Mouse (Mus musculus) gastrocnemius, adult 18-20 months (tissue): Measurements from ENCODE around the gene Adora3. TPM values are rescaled to one million over a fixed set of nuclear protein-coding genes. Genes with fewer than 3 reads are reported as not detected.
"Not testable (repeated sequence)": the region's sequence is repeated elsewhere in the genome, so short reads cannot be mapped to it uniquely, and the experiment has no call there.

Source experiments
- DNase-seq: peaks from one replicate; pipeline ENCODE4 v3.0.0; 2021; ENCODE audit warnings: low spot score
- total RNA-seq, 2 experiments: library from RNA; stranded (reverse); gene quantifications; 2 replicates each; pipeline ENCODE4 v1.2.3; 2021

Gene Adora3
- total RNA-seq, 2 experiments from 2014 or later: not detected

- DNase-seq: no peak
Measured at GRCm38 (mm10) chr3:105900266-105900665, 29.6 kb downstream of the Adora3 start.

- no peak for DNase-seq
Measured at GRCm38 (mm10) chr3:105900716-105901115, 30.1 kb downstream of the Adora3 start.

- DNase-seq: no peak
Measured at GRCm38 (mm10) chr3:105901468-105901867, 30.8 kb downstream of the Adora3 start.

- DNase-seq: no peak
Measured at GRCm38 (mm10) chr3:105904213-105904612, 33.6 kb downstream of the Adora3 start.

GRCm38 (mm10) chr3:105904721-105905120 lies 34.1 kb downstream of the Adora3 start:
- DNase-seq: no peak

- DNase-seq: no peak
Measured at GRCm38 (mm10) chr3:105907956-105908655, 37.4 kb downstream of the Adora3 start.

- no peak for DNase-seq
Measured at GRCm38 (mm10) chr3:105908976-105909375, 38.3 kb downstream of the Adora3 start.

- no peak for DNase-seq
Measured at GRCm38 (mm10) chr3:105910519-105911190, 40.0 kb downstream of the Adora3 start.

GRCm38 (mm10) chr3:105912097-105912880 lies 41.6 kb downstream of the Adora3 start:
- no peak for DNase-seq

- no peak for DNase-seq
Measured at GRCm38 (mm10) chr3:105913839-105914681, 43.4 kb downstream of the Adora3 start.

GRCm38 (mm10) chr3:105915281-105915680 lies 44.6 kb downstream of the Adora3 start:
- no peak for DNase-seq

- DNase-seq: not testable (repeated sequence)
Measured at GRCm38 (mm10) chr3:105916455-105916854, 45.8 kb downstream of the Adora3 start.

- no peak for DNase-seq
Measured at GRCm38 (mm10) chr3:105917656-105918354, 47.1 kb downstream of the Adora3 start.

- DNase-seq: no peak
Measured at GRCm38 (mm10) chr3:105918355-105918745, 47.7 kb downstream of the Adora3 start.

GRCm38 (mm10) chr3:105920743-105921142 lies 50.1 kb downstream of the Adora3 start:
- DNase-seq: not testable (repeated sequence)

GRCm38 (mm10) chr3:105921959-105922358 lies 51.3 kb downstream of the Adora3 start:
- no peak for DNase-seq

GRCm38 (mm10) chr3:105924616-105925015 lies 54.0 kb downstream of the Adora3 start:
- DNase-seq: no peak

GRCm38 (mm10) chr3:105927561-105928194 lies 57.0 kb downstream of the Adora3 start:
- DNase-seq: no peak

- DNase-seq: no peak
Measured at GRCm38 (mm10) chr3:105928195-105928569, 57.5 kb downstream of the Adora3 start.

- no peak for DNase-seq
Measured at GRCm38 (mm10) chr3:105928781-105929180, 58.1 kb downstream of the Adora3 start.
